Mouse (Mus musculus) heart, adult 11 months (tissue): ENCODE measurements around the gene Tdrd1.

Source experiments
- DNase-seq: peaks from one replicate; pipeline ENCODE4 v3.0.0; 2022

Gene Tdrd1

GRCm38 (mm10) chr19:56914658-56915057 is 88.6 kb downstream of the Tdrd1 start:
- DNase-seq: no peak

DNA sequence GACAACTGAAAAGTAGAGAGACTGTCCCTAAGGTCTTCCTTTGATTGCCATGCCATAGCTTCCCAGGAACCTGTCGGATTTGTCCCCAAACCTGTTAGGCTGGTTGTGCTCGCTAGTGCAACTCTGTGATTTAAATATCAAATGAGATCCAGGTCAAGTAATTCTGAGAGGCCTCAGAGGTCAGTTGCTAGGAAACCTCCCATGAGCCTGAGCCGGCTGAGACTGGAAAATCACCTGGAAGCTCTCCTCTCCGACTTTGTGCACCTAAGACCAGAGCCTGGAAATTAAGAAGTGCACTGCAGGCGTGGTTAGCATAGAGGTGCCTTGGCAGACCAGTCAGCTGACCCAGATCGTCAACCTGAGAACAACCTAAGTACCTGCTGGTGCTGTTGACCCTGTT is 89.1 kb downstream of the Tdrd1 start:
- peak; percentile 78 for DNase-seq
